Mouse (Mus musculus) monocyte, adult 2 months (primary cell): ENCODE data around the gene Cyp8b1.

Experiments
- DNase-seq, 2 experiments: peaks; one replicate each; pipeline ENCODE4 v3.0.0; 2022; ENCODE audit warnings: low spot score in 2 of 2, low read depth in 1 of 2

Cyp8b1 gene

DNA sequence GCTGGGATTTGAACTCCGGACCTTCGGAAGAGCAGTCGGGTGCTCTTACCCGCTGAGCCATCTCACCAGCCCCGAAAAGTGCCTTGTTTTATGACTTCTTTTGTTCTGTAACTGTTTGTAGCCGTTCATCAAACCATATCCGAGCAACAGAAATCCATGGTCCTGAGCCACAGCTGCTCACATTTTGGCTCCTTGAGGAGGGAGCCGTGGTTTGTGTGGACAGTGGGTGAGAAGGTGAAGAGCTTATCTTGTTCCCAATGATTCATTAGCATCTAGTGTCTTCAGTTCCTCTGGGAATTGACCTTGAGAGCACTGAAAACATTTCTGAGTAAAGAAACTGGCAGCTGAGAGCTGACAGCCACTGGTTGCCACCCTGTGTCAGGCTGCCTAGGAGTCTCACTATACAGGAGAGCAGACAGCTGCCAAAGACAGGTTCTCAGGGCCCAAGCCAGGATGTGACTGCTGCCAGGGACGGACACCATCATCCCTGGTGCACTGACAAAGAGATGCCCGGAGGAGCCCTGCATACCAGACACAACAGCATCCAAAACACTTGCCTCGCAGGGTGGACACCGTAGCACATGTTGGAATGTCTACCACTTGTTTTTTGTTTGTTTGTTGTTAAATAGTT is 23.9 kb downstream of the Cyp8b1 start:
- DNase-seq, result no peak

DNA sequence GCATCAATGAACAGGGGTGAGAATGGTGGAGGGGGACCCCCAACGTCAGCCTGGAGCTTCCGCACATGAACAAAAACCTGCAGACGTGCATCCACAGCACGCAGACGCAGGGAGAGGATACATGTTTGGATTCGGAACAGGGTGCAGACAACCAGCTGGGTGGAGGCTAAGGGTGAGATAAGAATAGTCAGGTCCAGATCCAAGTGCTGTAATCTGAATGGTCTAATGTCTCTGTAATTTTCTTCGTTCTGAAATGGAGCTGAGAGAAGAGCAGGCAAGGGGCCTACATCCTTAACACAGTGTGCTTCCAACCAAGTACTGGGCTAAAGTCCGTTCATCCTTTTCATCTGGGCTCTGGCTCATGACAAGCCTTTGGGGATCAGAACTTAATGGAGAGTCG is 24.8 kb downstream of the Cyp8b1 start:
- DNase-seq, result no peak

DNA sequence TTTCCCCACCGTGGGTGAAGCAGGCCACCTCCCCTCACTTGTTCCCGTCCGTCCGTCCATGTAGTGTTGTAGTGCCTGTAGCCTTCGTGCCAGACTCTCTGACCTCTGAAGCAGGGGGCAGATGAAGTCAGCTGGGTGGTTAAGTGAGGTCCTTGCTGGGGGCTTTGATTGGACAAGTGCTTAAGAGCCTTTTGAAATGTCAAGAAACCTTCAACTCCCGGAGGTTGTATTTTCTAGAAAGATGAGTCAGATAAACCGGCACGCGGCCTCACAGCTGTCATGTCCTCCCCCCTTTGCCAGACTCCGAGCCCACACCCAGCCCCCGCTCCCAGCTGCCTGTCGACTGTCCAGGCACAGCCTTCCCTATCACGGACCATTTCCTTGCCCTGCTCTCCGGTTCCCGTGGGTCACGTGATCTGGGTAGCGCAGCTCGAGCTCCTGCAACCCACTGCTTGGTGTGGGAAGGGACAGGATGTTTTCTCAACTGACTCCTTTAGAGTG is 25.6 kb downstream of the Cyp8b1 start:
- no peak for DNase-seq

GRCm38 (mm10) chr9:121889927-121890440 is 26.1 kb downstream of the Cyp8b1 start:
- DNase-seq, result no peak

GRCm38 (mm10) chr9:121882015-121882457 is 34.1 kb downstream of the Cyp8b1 start:
- DNase-seq, result no peak

- DNase-seq, result no peak
These were observed 34.8 kb downstream of the Cyp8b1 start for GRCm38 (mm10) chr9:121881301-121881700.

- peak; percentile 12 to 25 for DNase-seq
These were observed 35.3 kb downstream of the Cyp8b1 start for GRCm38 (mm10) chr9:121880840-121881239.

- DNase-seq, result no peak
These were observed 38.9 kb downstream of the Cyp8b1 start for GRCm38 (mm10) chr9:121877052-121877740.

- DNase-seq, result no peak
These were observed 42.5 kb downstream of the Cyp8b1 start for GRCm38 (mm10) chr9:121873578-121873977.

- DNase-seq, result no peak
These were observed 43.9 kb downstream of the Cyp8b1 start for GRCm38 (mm10) chr9:121872062-121872683.

- DNase-seq, result no peak
These were observed 46.1 kb downstream of the Cyp8b1 start for GRCm38 (mm10) chr9:121869973-121870515.

- no peak for DNase-seq
These were observed 46.7 kb downstream of the Cyp8b1 start for GRCm38 (mm10) chr9:121869432-121869831.

DNA sequence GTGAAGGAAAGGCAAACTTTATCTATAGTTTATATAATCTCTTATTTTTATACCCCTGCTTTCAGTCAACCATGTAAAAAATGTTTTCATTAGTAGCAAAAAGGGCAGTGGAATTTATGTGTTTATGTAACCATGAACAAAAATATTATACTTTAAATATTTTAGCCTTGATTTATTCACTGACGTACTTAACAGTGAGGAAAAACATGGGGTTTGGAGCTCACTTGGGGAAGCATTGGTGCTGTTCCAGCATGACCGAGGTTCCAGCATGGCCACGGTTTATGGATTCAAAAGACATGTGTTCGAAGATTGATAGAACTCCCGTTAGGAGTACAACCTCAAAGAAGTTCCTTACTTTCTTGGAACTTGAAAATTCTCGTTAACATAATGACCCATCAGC is 47.9 kb downstream of the Cyp8b1 start:
- DNase-seq, result no peak

DNA sequence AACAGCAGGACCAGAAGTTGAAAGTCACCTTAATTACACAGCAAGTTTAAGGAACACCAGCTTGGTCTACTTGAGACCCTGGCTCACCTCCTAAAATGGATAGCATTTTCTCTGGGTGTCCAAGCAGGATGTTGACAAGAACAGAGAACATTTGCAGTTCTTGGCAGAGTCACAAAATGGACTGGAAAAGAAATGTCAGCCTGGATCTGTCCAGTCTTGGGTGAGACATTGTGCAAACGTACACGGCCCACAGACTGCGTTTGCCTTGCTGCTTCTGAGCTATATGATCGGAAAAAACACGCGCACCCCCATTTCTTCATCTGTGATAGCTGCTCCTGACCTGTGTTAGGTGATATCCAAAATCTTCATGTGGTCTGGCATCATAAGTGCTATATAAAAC is 48.5 kb downstream of the Cyp8b1 start:
- DNase-seq, result no peak

GRCm38 (mm10) chr9:121865425-121866008 is 50.6 kb downstream of the Cyp8b1 start:
- DNase-seq, result no peak

- no peak for DNase-seq
These were observed 51.3 kb downstream of the Cyp8b1 start for GRCm38 (mm10) chr9:121864837-121865236.
